Mouse (Mus musculus): ENCODE data around the gene Scd3. TPM values are rescaled to one million over a fixed set of nuclear protein-coding genes. Genes with fewer than 3 reads are reported as not detected.
"Not testable (repeated sequence)": the region's sequence is repeated elsewhere in the genome, so short reads cannot be mapped to it uniquely, and the experiment has no call there.

Gene Scd3
- total RNA-seq, 2 experiments from 2014 or later, result not detected

DNA sequence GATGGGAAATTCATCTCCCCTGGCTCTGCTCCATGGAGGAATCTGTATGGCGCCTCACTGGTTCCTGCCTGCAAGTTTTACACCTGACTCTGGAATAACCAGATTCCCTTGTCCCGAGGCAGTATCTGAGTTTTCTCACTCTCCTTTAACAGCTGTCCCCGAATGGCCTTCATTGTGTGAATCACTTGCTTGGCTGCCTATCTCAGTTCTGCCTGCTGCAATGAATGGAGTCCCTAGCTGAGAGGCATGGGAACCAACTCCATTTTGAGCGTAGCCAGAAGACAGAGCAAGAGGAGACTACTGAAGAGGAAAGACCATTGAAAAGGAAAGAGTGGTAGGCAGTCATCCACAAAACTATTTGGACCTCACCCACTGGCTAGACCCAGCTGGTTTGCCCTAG lies 70.6 kb downstream of the Scd3 start:
- DNase-seq, result no peak

GRCm38 (mm10) chr19:44274452-44274851 lies 71.4 kb downstream of the Scd3 start:
- DNase-seq, result no peak

DNA sequence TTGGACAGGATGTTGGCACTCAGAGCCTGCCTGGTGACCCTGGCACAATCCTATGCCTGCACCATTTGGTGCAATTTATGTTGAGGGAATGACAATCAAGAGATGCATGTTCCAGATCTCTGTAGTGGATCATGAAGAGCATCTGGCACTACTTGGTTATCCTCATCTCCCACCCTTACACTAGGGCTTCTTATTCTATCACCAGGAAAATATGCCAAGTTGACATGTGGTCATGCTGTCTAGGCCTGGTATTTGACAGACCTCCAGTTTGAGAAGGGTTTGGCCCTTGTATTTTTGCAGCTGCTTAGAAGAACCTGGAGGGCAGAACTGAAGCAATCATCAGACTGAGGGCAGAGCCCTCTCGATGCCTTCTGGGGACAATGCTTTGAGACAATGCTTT lies 72.3 kb downstream of the Scd3 start:
- DNase-seq, result no peak

GRCm38 (mm10) chr19:44276861-44277260 lies 73.8 kb downstream of the Scd3 start:
- DNase-seq, result no peak

DNA sequence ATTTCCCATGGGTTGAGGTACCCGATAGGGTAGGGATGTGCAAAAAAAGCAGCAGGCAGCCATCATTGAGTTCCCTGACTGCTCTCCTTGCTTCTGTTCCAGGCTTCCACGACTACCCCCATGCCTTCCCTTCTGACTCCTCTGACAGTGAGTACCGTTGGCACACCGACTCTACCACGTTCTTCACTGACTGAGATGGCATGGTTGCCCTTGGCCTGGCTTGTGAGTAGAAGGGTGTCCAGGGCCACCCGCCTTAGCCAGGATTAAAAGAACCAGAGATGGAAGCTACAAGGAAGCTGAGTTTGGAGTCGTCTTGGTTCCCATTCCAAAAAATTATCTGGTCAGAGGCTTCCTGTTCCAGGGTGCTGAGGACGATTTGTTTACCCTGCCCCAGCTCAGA lies 74.9 kb downstream of the Scd3 start:
- no peak for DNase-seq

DNA sequence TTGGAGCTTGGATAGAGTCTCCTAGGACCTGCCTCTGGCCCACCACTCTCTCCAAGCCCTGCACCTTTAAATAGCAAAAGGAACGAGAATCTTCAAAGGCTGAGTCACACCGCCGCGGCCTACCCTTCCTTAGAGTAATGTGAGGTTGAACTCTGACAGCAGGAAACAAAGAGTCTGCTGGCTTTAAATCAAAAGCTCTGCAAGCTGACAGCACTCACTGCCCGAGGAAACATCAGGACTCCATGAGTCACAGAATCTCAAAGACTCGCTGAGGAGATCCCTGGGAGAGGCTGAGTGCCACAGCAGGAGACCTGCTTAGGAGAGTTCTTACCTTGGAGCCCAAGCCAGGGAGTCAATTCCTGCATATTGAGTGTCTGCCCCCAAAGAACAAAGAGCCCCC lies 77.7 kb downstream of the Scd3 start:
- DNase-seq, result peak in 1 of 2 experiments; percentile 49

- not testable (repeated sequence) for DNase-seq
Measured at GRCm38 (mm10) chr19:44281825-44282447, 78.9 kb downstream of the Scd3 start.

DNA sequence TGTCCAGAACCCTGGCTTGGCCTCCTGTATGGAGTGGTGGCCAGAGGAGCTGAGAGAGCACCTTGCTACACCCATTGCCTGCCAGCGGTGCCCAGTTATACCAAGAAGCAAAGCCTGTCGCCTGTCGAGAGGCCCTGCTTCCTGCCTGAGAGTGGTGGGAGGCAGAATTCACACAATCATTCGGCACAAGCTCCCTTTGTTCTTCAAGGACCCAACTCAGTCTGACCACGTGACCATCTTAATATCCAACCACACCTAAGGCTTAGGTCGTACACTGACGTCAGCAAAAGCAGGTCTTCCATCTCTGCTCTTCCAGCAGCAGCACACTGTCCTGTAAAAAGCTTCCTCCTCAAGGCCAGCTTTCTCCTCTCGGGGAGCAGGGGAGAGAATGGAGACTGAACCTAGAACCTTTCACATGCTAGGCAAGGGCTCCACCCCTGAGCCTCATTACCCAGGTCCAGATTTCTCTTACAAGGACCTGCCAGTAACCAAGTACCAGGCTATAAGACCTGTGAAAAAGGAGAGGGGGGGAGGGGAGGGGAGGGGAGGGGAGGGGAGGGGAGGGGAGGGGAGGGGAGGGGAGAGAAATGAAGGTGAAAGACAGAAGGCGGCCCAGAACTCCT lies 79.6 kb downstream of the Scd3 start:
- no peak for DNase-seq

DNA sequence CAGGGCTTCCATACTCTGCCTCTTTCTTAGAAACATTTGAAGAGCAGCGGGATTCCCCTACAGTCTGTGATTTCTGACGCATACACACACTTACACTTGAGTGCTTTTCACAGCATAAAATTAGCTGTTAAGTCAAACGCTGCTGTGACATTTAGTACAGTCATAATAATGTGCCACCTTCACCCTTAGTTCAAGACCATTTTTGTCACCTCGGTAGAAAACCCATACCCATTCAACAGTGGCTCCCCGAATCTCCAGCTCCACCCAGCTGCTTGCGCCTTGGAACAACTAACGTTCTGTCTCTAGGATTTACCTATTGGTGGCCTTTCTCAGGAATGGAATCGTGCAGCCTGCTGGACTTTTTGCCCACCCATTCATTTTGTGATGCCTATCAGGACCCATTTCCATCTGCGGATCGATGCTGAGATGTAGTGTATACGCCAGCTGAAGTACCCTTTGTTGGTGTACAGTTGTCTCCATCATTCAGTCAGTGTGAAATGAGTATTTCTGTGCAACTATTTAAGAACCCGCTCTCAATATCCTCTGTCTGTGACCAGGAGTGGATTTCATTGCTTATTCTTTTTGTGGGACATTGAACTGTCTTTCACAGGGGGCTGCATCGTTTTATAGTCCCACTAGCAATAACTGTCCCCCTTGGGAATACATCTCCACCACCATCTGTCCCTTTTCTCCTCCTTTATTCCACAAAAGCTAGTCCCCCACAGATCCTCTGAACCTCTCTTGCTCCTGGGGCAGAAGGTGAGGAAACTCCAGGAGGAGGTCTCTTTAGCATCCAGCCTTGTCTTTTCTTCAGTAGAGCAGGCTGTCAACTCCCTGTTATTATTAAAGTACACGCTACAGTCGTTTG lies 80.3 kb downstream of the Scd3 start:
- no peak for DNase-seq

DNA sequence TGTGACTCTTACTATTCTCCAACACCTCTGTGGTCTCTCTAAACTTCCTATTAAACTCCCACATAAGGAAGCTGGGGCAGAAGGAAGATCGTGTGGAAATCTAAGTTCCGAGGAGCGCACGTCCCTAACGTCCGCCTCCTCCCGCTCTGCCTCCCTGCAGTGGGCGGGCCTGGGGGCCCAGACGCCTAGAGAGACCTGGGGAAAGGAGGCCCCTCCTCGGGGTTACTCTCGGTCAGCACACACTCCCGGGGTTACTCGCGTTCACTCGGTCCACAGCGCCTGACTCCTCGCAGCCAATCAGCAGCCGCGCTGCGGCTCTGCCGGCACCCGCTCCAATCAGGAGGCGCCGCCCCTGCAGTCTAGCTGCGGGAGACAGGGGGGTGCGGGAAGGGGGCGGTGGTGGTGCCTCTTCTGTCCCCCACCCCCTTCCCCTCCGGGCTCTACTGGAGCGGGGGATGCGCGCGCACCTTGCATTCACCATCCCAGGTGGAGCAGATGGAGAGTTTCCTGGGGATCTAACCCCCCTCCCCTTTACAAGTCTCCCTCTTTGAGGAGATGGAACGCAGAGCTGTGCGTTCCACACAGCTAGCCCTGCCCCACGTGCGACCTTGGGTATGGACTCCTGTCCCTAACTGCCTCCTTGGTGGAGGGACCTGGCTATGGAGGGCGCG lies 81.1 kb downstream of the Scd3 start:
- DNase-seq, result peak; percentile 85 to 94

- no peak for DNase-seq
Measured at GRCm38 (mm10) chr19:44284723-44285122, 81.7 kb downstream of the Scd3 start.

DNA sequence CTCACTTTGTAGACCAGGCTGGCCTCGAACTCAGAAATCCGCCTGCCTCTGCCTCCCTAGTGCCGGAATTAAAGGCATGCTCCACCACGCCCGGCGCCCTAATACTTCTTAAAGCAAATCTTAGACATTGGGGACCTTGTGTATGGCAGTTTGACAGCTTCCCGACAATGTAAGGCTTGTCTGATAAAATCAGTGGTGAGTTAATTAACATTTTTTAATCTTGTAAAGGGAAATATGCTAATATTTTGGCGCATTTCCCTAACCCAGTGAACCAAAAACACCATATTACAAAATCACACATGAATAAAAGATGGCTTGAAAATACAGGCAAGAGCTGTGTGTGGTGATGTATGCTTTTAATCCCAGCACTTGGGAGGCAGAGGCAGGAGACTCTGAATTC lies 82.5 kb downstream of the Scd3 start:
- no peak for DNase-seq

- DNase-seq, result no peak
Measured at GRCm38 (mm10) chr19:44286109-44286508, 83.0 kb downstream of the Scd3 start.

DNA sequence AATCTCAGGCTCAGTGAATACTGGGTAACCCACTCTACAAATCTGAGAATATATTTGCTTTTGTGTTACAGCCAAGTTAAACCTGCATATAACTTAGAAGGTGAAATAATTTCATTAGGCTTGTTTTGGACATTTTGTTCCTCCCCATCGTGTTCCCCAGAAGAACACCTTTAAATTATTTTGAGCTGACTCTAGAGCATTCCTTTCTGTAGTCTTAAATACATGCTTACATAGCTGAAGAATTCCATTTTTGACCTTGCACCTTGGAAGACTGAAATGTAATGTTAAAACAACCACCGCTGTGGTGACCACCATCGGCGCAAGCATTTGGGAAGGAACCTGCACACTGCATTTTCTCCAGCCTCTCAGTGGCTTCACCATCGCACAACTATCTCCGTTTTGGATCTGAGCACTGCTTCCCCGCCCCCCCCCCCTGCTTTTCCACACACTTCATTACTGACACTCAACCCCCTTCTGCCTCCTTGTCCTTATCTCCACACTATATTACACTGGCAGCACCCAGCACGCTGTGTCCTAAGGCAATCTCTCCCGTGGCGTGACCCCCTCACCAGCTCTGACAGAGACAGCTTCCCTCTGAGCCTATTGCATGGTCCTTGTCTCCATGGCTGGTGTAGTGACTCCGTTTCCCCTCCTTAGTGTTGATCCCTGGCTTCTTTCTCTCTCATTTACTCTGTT lies 84.5 kb downstream of the Scd3 start:
- DNase-seq, result no peak

DNA sequence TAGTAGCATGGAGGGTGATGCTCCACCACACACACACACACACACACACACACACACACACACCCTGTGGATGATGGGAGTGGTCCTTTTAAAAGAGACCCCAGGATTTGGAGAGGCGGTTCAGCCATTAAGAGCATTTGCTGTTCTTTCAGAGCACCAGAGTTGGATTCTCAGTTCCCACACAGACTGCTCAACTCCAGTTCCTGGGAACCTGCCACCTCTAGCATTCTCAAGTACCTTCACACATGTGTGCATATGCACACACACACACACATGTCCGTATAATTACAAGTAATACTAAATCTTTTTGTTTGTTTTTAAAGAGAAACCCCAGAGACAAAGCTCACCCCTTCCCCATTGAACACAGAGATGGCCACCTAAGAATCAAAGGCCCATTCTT lies 89.0 kb downstream of the Scd3 start:
- no peak for DNase-seq

GRCm38 (mm10) chr19:44292483-44292882 lies 89.4 kb downstream of the Scd3 start:
- no peak for DNase-seq

GRCm38 (mm10) chr19:44292941-44293768 lies 90.1 kb downstream of the Scd3 start, which contains the start of gene Scd2:
TSS of gene Scd2 (plus strand) at chr19:44293674.
- DNase-seq, result no peak

Data from heart, adult 18-20 months (tissue).